Mouse (Mus musculus): ENCODE measurements around the gene Inhbb. TPM values are rescaled to one million over a fixed set of nuclear protein-coding genes. Genes with fewer than 3 reads are reported as not detected.

Gene Inhbb
- polyA plus RNA-seq (2014; fragmentation: Nextera tagmentation; extraction: Ambion mirVana): 3.9 and 4.2 TPM in 2 replicates

DNA sequence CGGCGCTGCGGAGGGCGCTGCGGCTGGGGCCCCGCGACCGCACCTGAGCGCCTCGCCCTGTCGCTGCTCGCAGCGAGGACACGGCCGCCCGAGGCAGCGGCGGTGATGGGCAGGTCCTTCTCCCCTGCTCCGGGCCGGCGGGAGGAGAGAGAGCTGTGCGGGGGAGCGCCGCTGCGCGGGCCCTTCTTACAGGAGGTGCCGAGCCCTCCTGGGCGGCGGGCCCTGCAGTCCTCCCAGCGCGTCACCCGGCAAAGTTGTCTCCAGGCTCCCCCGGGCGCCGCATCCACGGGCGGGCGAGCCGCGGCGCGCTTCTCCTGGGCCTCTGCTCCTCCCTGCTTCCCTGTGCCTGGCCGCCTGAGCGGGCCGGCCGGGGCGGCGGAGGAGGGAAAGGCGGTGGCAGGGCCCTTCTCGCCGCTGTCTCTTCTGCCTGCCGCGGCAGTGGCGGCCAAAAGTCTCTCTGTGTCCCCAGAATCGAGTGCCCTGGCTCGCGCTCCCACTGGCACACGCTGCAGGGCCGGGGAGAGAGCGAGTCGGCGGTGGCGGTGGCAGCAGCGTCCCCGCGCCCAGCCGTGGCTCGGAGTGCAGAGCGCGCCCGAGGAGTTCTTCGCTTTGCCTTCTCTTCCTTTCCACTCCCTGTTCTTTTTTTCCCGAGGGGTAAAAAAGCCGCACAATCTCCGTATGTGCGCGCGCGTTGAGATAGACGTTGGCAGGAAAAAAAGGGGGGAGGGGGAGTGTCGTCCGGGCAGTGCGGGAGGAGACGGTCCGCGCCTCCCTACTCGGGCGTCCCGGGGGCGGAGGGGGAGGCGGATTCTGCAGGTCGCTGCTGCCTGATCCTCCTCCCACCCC, at the start of gene Inhbb:
Gene Inhbb, minus strand, starts transcription at position 673 of the 846 bp plus-strand sequence.
- Histone ChIP-seq H3K9ac (ENCODE audit: low read length) (peak within 1 kb of the TSS; percentile 87), H3K36me3 (ENCODE audit: control insufficient read depth, insufficient read depth, low read length) (peaks cover 11% of the 10 kb centered on the region; the same call in 1 of the 2 replicates), H3K4me1 (ENCODE audit: control insufficient read depth, insufficient read depth, low read length) (peaks cover 12% of the 10 kb centered on the region), H3K9me3 (replicated peaks; ENCODE audit: control insufficient read depth, low read length) (no peaks in the 10 kb centered on the region), H3K27ac (ENCODE audit: low read depth, low read length) (peak within 1 kb of the TSS; percentile 82), H3K27me3 (replicated peaks; ENCODE audit: control insufficient read depth, insufficient read depth, low read length) (peaks cover 29% of the 10 kb centered on the region), H3K4me3 (ENCODE audit: low read depth, low read length) (peak within 1 kb of the TSS; percentile 73), H3K4me2 (ENCODE audit: low read length) (peak within 1 kb of the TSS; percentile 95)
- DNase-seq (ENCODE audit: low spot score): peak; percentile 76
- ATAC-seq: peak; percentile 28
- WGBS: under 1% methylated on average over 60 of the region's 92 CpGs

DNA sequence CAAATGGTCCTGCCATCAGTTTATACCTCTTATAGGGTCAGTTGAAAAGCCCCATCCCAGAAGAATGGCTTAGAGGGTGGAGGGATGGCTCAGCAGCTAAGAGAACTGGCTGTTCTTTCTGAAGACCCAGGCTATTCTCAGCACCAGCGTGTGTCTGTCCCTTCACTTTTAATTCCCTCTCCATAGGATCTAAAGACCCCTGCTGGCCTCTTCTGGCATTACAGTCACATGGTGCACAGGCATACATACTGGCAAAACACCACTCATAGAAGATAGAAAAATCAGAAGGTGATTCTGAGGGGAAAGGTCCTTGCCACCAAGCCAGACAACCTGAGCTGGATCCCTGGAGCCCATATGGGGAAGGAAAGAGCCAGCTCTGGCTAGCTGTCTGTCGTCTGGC, 41.3 kb upstream of the Inhbb start:
- H3K27ac ChIP-seq (ENCODE audit: low read depth, low read length): no peak overlapping the region
- no peak overlapping the region for H3K4me2 ChIP-seq (ENCODE audit: low read length)
- ATAC-seq: peak; percentile 54
- H3K4me1 ChIP-seq (ENCODE audit: control insufficient read depth, insufficient read depth, low read length): no peaks in the 10 kb centered on the region
- H3K9me3 ChIP-seq (replicated peaks; ENCODE audit: control insufficient read depth, low read length): no peaks in the 10 kb centered on the region
- H3K9ac ChIP-seq (ENCODE audit: low read length): no peak overlapping the region
- WGBS: 36% methylated on average over 2 of the region's 2 CpGs
- H3K27me3 ChIP-seq (replicated peaks; ENCODE audit: control insufficient read depth, insufficient read depth, low read length): no peaks in the 10 kb centered on the region
- no peaks in the 10 kb centered on the region for H3K36me3 ChIP-seq (ENCODE audit: control insufficient read depth, insufficient read depth, low read length)
- no peak overlapping the region for H3K4me3 ChIP-seq (ENCODE audit: low read depth, low read length)
- DNase-seq (ENCODE audit: low spot score): peak; percentile 71

DNA sequence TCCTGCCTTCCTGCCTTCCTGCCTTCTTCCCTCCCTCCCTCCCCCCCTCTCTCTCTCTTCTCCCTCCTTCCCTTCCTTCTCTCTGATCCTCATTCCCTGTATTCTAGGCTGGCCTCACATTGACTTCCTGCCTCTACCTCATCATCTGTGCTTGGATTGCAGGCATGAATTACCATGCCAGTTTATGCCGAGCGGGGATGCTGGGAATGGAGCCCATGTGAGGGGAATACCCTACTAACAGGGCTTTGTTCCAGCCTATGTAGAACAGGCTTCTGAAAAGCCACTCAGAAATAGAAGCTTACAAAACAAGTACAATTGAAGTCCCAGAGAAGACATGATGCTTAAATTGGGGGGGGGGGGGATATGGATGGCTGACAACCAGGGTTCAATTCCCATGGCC, 38.0 kb upstream of the Inhbb start:
- peak; percentile 66 for DNase-seq (ENCODE audit: low spot score)
- Histone ChIP-seq H3K9ac (ENCODE audit: low read length) (no peak overlapping the region), H3K4me3 (ENCODE audit: low read depth, low read length) (no peak overlapping the region), H3K4me2 (ENCODE audit: low read length) (no peak overlapping the region), H3K9me3 (replicated peaks; ENCODE audit: control insufficient read depth, low read length) (no peaks in the 10 kb centered on the region), H3K4me1 (ENCODE audit: control insufficient read depth, insufficient read depth, low read length) (peaks cover 10% of the 10 kb centered on the region; the same call in 1 of the 2 replicates), H3K36me3 (ENCODE audit: control insufficient read depth, insufficient read depth, low read length) (no peaks in the 10 kb centered on the region), H3K27me3 (replicated peaks; ENCODE audit: control insufficient read depth, insufficient read depth, low read length) (no peaks in the 10 kb centered on the region), H3K27ac (ENCODE audit: low read depth, low read length) (no peak overlapping the region)
- peak; percentile 6; the same call in 1 of the 2 replicates for ATAC-seq
- 49% methylated on average over 2 of the region's 2 CpGs for WGBS

DNA sequence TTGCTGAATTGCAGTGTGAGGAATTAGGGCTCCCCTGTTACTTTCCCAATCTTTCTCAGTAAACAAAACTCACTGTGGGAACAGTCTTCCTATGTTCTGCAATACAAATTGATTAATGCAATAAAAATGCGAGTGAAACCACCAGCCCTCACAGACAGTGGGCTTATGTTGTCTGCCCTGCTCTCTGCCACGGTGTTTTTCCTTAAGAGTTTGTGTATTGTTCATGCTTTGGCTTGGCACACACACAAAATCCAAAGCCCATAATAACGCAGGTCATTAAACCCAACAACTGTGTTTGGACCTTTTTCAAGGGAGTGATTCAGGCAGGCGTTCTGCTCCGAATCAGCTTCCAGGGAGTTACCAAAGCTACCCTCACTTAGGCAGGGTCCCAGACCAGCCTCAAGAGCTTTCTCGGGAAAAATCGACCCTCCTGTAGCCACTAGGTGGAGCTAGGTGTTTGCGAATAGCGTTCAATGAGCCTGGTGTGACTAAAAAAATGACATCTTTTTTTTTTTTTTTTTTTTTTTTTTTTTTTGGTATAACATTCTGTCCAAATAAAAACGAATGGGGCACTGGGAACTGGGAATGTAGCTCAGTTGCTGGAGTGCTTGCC, 36.1 kb upstream of the Inhbb start:
- no peaks in the 10 kb centered on the region for H3K36me3 ChIP-seq (ENCODE audit: control insufficient read depth, insufficient read depth, low read length)
- ATAC-seq: peak; percentile 49

DNA sequence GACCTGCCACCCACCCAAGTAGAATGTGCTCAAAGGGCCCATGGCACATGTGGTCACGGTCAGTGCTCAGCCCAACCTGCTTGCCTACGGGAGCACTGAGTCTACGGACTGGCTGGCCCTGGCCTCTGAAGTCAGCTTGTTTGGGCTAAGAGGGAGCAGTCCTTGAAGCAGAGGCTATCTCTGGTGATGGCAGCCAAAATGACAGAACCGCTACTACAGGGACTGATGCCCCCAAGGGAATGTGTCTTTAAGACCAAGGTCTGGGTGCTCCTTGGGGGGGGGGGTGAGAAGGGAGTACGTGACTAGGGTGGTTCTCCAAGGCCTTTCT, 35.4 kb upstream of the Inhbb start:
- ATAC-seq: peak; percentile 36
- no peak overlapping the region for H3K9ac ChIP-seq (ENCODE audit: low read length)

More for the DNA sequence above, 36.1 kb upstream of the Inhbb start:
- Histone ChIP-seq H3K9ac (ENCODE audit: low read length) (no peak overlapping the region), H3K9me3 (replicated peaks; ENCODE audit: control insufficient read depth, low read length) (no peaks in the 10 kb centered on the region), H3K4me2 (ENCODE audit: low read length) (0 out of 2 replicates have a peak overlapping the region, but pooled peaks have one; percentile 5), H3K27ac (ENCODE audit: low read depth, low read length) (0 out of 2 replicates have a peak overlapping the region, but pooled peaks have one; percentile 24), H3K4me1 (ENCODE audit: control insufficient read depth, insufficient read depth, low read length) (peaks cover 13% of the 10 kb centered on the region; the same call in 1 of the 2 replicates), H3K4me3 (ENCODE audit: low read depth, low read length) (no peak overlapping the region), H3K27me3 (replicated peaks; ENCODE audit: control insufficient read depth, insufficient read depth, low read length) (no peaks in the 10 kb centered on the region)
- WGBS: 7% methylated on average over 10 of the region's 10 CpGs
- DNase-seq (ENCODE audit: low spot score): peak; percentile 93

DNA sequence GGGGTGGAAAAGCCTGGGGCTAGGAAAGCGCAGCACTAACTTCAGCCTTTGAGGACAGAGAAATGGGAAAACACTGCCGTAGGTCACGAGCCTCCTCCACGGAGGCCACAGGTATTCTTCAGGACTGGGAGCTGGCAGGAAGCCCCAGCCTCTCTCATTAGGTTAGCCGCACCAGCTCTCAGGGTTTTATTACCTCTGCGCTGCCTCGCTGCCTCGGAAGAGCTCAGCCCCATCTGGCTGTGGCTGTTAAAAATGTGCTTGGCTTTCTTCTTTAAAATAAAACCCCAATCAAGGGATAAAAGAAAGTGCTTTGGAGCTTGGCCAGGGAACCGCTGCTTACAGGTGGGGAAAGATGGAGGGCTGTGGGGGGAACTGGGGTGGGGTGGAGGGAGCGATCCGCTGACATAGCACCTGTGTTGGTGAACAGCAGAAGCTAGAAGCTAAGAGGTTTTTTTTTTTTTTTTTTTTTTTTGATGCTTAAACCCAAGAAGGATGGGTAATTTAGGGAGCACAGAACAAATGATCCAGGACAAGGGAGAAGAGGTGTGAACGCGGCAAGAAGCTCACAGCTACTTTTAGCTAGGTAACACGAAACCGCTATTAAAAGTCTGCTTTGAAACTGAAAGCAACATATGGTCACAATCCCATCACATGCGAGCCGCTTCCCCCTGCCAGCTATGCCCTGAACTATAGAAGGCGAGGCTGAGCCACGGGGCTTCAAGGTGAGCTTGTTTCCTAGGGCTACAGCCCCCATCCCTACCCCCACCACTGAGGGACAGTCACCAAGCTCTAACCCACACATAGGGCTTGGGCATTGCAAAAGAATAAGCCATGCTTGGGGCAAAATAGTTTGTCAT, 34.9 kb upstream of the Inhbb start:
- Histone ChIP-seq H3K36me3 (ENCODE audit: control insufficient read depth, insufficient read depth, low read length) (no peaks in the 10 kb centered on the region), H3K9me3 (replicated peaks; ENCODE audit: control insufficient read depth, low read length) (no peaks in the 10 kb centered on the region), H3K4me3 (ENCODE audit: low read depth, low read length) (no peak overlapping the region), H3K27me3 (replicated peaks; ENCODE audit: control insufficient read depth, insufficient read depth, low read length) (no peaks in the 10 kb centered on the region), H3K27ac (ENCODE audit: low read depth, low read length) (no peak overlapping the region), H3K4me1 (ENCODE audit: control insufficient read depth, insufficient read depth, low read length) (peaks cover 13% of the 10 kb centered on the region), H3K9ac (ENCODE audit: low read length) (no peak overlapping the region), H3K4me2 (ENCODE audit: low read length) (peak overlapping the region; percentile 18; the same call in 1 of the 2 replicates)
- WGBS: 32% methylated on average over 19 of the region's 19 CpGs
- DNase-seq (ENCODE audit: low spot score) (peak; percentile 52), ATAC-seq (peak; percentile 19)

More for the DNA sequence above, 35.4 kb upstream of the Inhbb start:
- Histone ChIP-seq H3K36me3 (ENCODE audit: control insufficient read depth, insufficient read depth, low read length) (no peaks in the 10 kb centered on the region), H3K4me3 (ENCODE audit: low read depth, low read length) (no peak overlapping the region), H3K4me1 (ENCODE audit: control insufficient read depth, insufficient read depth, low read length) (peaks cover 13% of the 10 kb centered on the region; the same call in 1 of the 2 replicates), H3K27ac (ENCODE audit: low read depth, low read length) (no peak overlapping the region), H3K4me2 (ENCODE audit: low read length) (0 out of 2 replicates have a peak overlapping the region, but pooled peaks have one; percentile 18), H3K27me3 (replicated peaks; ENCODE audit: control insufficient read depth, insufficient read depth, low read length) (no peaks in the 10 kb centered on the region), H3K9me3 (replicated peaks; ENCODE audit: control insufficient read depth, low read length) (no peaks in the 10 kb centered on the region)
- DNase-seq (ENCODE audit: low spot score): no peak
- WGBS: 60% methylated on average over 5 of the region's 5 CpGs

DNA sequence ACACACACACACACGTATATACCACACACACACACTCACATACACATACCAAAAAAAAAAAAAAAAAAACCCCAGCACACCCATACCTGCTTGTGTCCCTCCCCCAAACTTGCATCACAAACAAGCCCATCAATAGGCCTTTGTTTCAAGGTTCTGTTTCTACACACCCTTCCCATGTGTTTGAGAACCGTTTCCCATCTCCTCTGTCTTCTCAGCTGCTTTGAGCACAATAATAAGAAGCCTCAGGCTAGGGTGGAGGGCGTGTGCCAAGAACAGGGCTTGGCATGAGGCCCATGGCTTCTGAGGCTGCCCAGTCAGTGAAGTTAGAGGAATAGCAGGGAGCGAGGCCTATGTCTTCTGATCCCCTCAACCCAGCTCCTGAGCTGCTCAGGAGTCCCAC, 31.7 kb upstream of the Inhbb start:
- H3K27ac ChIP-seq (ENCODE audit: low read depth, low read length): no peak overlapping the region
- no peak overlapping the region for H3K4me2 ChIP-seq (ENCODE audit: low read length)
- no peak overlapping the region for H3K4me3 ChIP-seq (ENCODE audit: low read depth, low read length)
- H3K9me3 ChIP-seq (replicated peaks; ENCODE audit: control insufficient read depth, low read length): no peaks in the 10 kb centered on the region
- DNase-seq (ENCODE audit: low spot score) (peak; percentile 67), ATAC-seq (0 out of 2 replicates have a peak, but pooled peaks have one; percentile 24)
- H3K9ac ChIP-seq (ENCODE audit: low read length): no peak overlapping the region
- no peaks in the 10 kb centered on the region for H3K36me3 ChIP-seq (ENCODE audit: control insufficient read depth, insufficient read depth, low read length)
- 23% methylated on average over 3 of the region's 4 CpGs for WGBS
- peaks cover 15% of the 10 kb centered on the region for H3K4me1 ChIP-seq (ENCODE audit: control insufficient read depth, insufficient read depth, low read length)
- no peaks in the 10 kb centered on the region for H3K27me3 ChIP-seq (replicated peaks; ENCODE audit: control insufficient read depth, insufficient read depth, low read length)

DNA sequence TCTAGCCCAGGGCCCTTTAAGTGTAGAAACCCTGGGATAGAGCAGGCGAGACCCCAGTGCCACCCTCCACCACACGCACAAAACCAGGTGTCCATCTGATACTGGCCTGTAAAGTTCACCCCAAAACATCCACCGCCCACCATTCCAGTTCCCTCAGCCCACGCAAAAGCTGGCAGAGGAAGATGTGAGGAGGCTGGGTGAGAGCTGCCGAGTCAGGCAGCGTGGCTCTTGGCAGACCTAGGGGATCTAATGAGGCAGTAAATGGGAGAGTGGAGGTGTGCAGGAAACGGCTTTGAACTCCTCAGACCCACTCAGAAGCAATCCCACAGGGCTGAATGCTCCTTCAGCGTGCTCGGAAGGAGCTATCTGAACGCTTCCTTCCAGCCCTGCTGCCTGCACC, 29.4 kb upstream of the Inhbb start:
- H3K4me1 ChIP-seq (ENCODE audit: control insufficient read depth, insufficient read depth, low read length): peaks cover 7% of the 10 kb centered on the region; the same call in 1 of the 2 replicates
- H3K36me3 ChIP-seq (ENCODE audit: control insufficient read depth, insufficient read depth, low read length): no peaks in the 10 kb centered on the region
- ATAC-seq (no peak), DNase-seq (ENCODE audit: low spot score) (no peak)
- WGBS: 46% methylated on average over 10 of the region's 10 CpGs
- no peak overlapping the region for H3K9ac ChIP-seq (ENCODE audit: low read length)
- H3K27ac ChIP-seq (ENCODE audit: low read depth, low read length): no peak overlapping the region
- no peaks in the 10 kb centered on the region for H3K9me3 ChIP-seq (replicated peaks; ENCODE audit: control insufficient read depth, low read length)
- no peaks in the 10 kb centered on the region for H3K27me3 ChIP-seq (replicated peaks; ENCODE audit: control insufficient read depth, insufficient read depth, low read length)
- no peak overlapping the region for H3K4me2 ChIP-seq (ENCODE audit: low read length)
- H3K4me3 ChIP-seq (ENCODE audit: low read depth, low read length): no peak overlapping the region

All from forebrain, embryonic 14.5 days (tissue).